Mouse (Mus musculus) testis, postnatal 10 days (tissue): ENCODE data around the gene Vmn2r73.
"Not testable (repeated sequence)": the region's sequence is repeated elsewhere in the genome, so short reads cannot be mapped to it uniquely, and the experiment has no call there.

Experiments
- DNase-seq: peaks from one replicate; pipeline ENCODE4 v3.0.0; 2021; ENCODE audit warnings: low spot score

Vmn2r73 gene

GRCm38 (mm10) chr7:85876166-85876565 lies at the start of gene Vmn2r73:
TSS of gene Vmn2r73 (minus strand) at chr7:85876266.
- DNase-seq, result no peak

- no peak for DNase-seq
These were observed 35.7 kb downstream of the Vmn2r73 start for GRCm38 (mm10) chr7:85840090-85840948.

GRCm38 (mm10) chr7:85818092-85818491 lies 58.0 kb downstream of the Vmn2r73 start:
- DNase-seq, result not testable (repeated sequence)
